Mouse (Mus musculus) thymus, adult 2 months (tissue): Measurements from ENCODE around the gene Rtn1. TPM values are rescaled to one million over a fixed set of nuclear protein-coding genes. Genes with fewer than 3 reads are reported as not detected.
A peak's percentile ranks its signal among the peaks of the same experiment; 100 is the strongest.

Source experiments
- DNase-seq: peaks from one replicate; pipeline ENCODE4 v3.0.0; 2021
- H3K27ac ChIP-seq: fragments of 200-500 bp; 2 replicates; pipeline ENCODE4 v1.5.1; 2012; ENCODE audit warnings: low read length, control low read depth; ENCODE audit not compliant: control insufficient read depth, insufficient read depth
- H3K27me3 ChIP-seq: fragments of 200-500 bp; 2 replicates; pipeline ENCODE4 v1.6.1; 2012; ENCODE audit warnings: mild to moderate bottlenecking, low read length, moderate library complexity, mixed read lengths; ENCODE audit not compliant: control insufficient read depth, insufficient read depth
- H3K36me3 ChIP-seq: fragments of 200-500 bp; 2 replicates; pipeline ENCODE4 v1.6.1; 2012; ENCODE audit warnings: mild to moderate bottlenecking, low read length, moderate library complexity; ENCODE audit not compliant: control insufficient read depth, insufficient read depth
- H3K4me1 ChIP-seq: fragments of 200-500 bp; replicated peaks from 2 replicates; pipeline ENCODE4 v1.6.1; 2012; ENCODE audit warnings: low read length; ENCODE audit not compliant: control insufficient read depth, insufficient read depth
- H3K4me3 ChIP-seq: fragments of 200-500 bp; 2 replicates; pipeline ENCODE4 v1.5.1; 2012; ENCODE audit warnings: mild to moderate bottlenecking, low read length, control low read depth, moderate library complexity; ENCODE audit not compliant: control insufficient read depth, insufficient read depth
- CTCF ChIP-seq: fragments of 200-500 bp; IDR thresholded peaks from 2 replicates; pipeline ENCODE4 v1.5.1; 2012; ENCODE audit warnings: mild to moderate bottlenecking, control low read depth, low read length, moderate library complexity, borderline replicate concordance; ENCODE audit not compliant: control insufficient read depth, poor library complexity, insufficient read depth; ENCODE audit errors: extremely low read depth
- POLR2A ChIP-seq: fragments of 200-500 bp; IDR thresholded peaks from 2 replicates; pipeline ENCODE4 v1.6.1; 2012; ENCODE audit warnings: mild to moderate bottlenecking, low read length, control low read depth, moderate library complexity; ENCODE audit not compliant: control insufficient read depth, poor library complexity, insufficient read depth; ENCODE audit errors: extremely low read depth
- WGBS: fragments of 180-500 bp; shearing (Covaris S2); methylation state at CpG from one replicate; pipeline ENCODE4 v1.1.7; 2018; 5-methylcytosine and 5-hydroxymethylcytosine counted together
- polyA plus RNA-seq: library from polyadenylated mRNA; depleted of rRNA; stranded (reverse); fragments of >200 nt; gene quantifications from 2 replicates; pipeline ENCODE4 v1.2.3, GENCODE M21; 2012

Gene Rtn1
- polyA plus RNA-seq, 1 experiment, result 1.6 TPM

DNA sequence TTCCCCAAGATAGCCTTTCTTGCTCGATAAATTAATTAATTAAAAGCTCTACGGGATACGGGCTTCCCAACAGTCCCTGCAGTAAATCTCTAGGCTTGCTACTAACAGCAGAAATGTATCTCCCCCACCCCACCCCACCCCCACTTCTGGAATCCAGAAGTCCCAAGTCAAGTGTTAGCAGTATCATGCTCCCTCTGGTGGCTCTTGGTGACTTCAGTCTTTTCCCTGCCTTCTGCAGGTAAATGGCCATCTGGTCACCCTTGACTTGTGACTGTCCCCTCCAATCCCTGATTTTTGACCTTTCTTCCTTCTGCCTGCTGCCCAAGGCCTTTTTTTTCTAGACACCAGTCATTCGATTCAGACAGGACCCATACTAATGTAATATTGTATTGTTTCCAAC lies 23.4 kb upstream of the Rtn1 start:
- Histone ChIP-seq H3K36me3 (no peaks in the 10 kb centered on the region), H3K27me3 (no peaks in the 10 kb centered on the region), H3K4me3 (no peak overlapping the region), H3K27ac (no peak overlapping the region), H3K4me1 (no peaks in the 10 kb centered on the region)
- TF ChIP-seq CTCF (no peak), POLR2A (no peak)
- 90% methylated on average over 4 of the region's 4 CpGs for WGBS
- no peak for DNase-seq

DNA sequence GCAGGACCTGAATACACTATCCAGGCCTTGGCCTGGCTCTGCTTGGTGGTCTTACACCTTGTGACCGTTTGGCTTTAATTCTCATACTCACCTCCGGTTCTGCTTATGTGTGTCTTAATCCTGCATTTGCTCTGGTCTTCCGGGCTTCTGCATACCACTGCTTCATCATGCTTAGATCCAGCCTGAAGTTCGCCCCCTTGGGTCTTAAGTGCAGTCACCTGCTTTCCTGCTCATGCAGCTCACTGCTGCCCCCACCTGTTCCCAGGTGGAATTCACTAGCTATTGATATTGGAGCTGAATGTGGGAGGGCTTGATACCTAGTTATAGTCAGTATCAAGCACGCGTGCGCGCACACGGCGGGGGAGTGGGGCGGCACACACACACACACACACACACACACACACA lies 18.9 kb upstream of the Rtn1 start:
- H3K27me3 ChIP-seq, result no peaks in the 10 kb centered on the region
- TF ChIP-seq POLR2A (no peak), CTCF (no peak)
- no peak overlapping the region for H3K4me3 ChIP-seq
- no peak overlapping the region for H3K27ac ChIP-seq
- WGBS, result 22% methylated on average over 11 of the region's 11 CpGs
- peak; percentile 51 for DNase-seq
- no peaks in the 10 kb centered on the region for H3K36me3 ChIP-seq
- no peaks in the 10 kb centered on the region for H3K4me1 ChIP-seq

DNA sequence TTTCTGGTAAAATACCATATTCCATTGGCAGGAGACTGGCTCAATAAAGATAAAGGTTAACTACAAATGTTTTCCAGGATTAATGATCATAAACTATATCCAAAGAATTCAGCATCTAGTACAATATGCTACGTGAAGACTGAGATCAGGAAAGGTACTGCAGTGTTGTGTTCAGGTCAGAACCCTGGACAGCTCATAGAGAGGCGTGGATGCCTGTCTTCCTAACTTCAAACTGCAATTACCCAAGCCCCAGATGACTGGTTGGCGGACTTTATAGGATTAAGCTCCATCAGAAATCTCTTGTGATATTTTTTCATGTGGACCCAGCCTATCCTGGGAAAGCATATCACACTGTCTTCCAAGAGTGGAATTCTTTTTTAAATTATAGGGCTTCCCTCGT lies 13.8 kb upstream of the Rtn1 start:
- H3K4me3 ChIP-seq, result no peak overlapping the region
- no peak overlapping the region for H3K27ac ChIP-seq
- no peaks in the 10 kb centered on the region for H3K4me1 ChIP-seq
- no peak for DNase-seq
- 59% methylated on average over 4 of the region's 4 CpGs for WGBS
- TF ChIP-seq POLR2A (no peak), CTCF (no peak)
- H3K27me3 ChIP-seq, result no peaks in the 10 kb centered on the region
- H3K36me3 ChIP-seq, result no peaks in the 10 kb centered on the region

DNA sequence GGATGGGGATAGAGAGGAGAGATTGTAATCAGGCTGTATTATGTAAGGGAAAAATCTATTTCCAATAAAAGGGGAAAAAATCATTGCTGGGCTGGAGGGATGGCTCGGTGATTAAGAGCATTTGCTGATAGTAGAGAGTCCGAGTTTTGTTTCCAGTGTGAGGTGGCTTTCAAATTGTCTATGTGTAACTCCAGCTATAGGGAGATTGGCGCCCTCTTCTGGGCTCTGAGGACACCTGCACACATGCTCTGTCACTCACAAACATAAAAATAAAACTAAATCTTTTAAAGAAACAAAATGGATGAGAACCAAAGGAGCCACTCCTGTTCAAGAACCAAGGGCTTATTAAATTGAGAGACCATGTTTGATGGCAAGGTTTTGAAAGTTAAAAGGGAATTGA lies 8.9 kb upstream of the Rtn1 start:
- TF ChIP-seq POLR2A (no peak), CTCF (no peak)
- Histone ChIP-seq H3K4me1 (no peaks in the 10 kb centered on the region), H3K27ac (no peak overlapping the region), H3K27me3 (no peaks in the 10 kb centered on the region), H3K4me3 (no peak overlapping the region), H3K36me3 (no peaks in the 10 kb centered on the region)
- 41% methylated on average over 3 of the region's 3 CpGs for WGBS
- DNase-seq, result no peak

DNA sequence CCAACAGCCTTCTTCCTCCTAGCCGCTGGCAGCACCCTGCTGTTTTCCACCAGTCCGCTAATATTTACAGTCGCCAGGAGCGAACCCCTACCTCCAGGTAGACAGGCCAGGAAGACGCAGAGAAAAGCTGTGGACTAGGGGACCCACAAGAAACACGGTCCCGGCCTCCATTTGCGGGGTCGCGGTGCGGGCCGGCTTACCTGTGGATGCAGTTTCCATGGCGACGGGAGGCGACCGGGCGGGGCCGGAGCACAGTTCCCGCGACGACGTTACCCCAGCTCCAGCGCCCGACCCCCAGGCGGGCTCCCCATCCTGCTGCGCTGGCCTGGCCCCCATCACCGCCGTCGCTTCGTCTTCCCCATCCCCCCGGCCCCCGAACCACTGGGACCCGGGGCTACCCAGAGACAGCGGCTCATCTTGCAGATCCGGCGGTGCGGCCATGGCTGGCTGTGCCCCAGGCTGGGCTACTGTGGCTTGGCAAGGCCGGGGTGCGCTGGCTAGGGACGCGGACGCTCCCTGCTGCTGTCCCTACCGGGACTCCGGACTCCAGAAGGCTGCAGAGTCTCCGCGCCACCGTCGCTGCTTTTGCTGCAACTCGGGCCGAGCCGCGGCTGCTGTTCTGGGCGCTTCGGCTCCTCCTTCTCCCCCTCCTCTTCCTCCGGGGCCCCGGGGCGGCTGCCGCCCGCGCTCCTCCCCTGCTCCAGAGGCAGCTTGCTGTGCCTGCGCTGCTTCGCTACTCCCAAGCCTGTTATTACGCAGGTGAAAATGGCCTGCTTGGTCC lies 553 bp downstream of the Rtn1 start:
- H3K27me3 ChIP-seq, result peaks cover 7% of the 10 kb centered on the region
- H3K36me3 ChIP-seq, result no peaks in the 10 kb centered on the region
- 1% methylated on average over 63 of the region's 63 CpGs for WGBS
- H3K4me3 ChIP-seq, result peak overlapping the region; percentile 12; the same call in 1 of the 2 replicates
- H3K4me1 ChIP-seq, result no peaks in the 10 kb centered on the region
- DNase-seq, result peak; percentile 4
- no peak overlapping the region for H3K27ac ChIP-seq
- TF ChIP-seq CTCF (no peak), POLR2A (no peak)

DNA sequence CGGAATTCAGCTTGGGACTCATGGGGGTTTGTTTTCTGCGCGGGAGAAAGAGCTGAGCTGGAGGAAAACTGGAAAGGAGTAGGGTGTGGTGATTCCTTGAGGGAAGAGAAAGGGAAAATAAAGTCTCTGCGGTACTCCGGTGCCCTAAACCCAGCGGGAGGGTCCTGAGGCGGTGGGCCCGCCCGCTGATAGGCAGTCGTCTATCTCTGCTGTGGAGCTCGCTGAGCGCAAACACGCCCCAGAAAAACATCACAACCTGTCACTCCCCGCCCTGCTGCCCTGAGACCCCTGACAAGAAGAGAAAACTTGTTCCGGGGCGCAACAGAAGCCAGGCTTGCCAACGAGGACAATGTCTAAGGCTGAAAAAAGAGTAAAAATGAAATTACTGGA lies 1.1 kb downstream of the Rtn1 start:
- H3K4me3 ChIP-seq, result no peak overlapping the region
- no peaks in the 10 kb centered on the region for H3K4me1 ChIP-seq
- H3K27ac ChIP-seq, result no peak overlapping the region
- H3K27me3 ChIP-seq, result peaks cover 7% of the 10 kb centered on the region
- H3K36me3 ChIP-seq, result no peaks in the 10 kb centered on the region
- TF ChIP-seq CTCF (no peak), POLR2A (no peak)
- no peak for DNase-seq
- WGBS, result 6% methylated on average over 17 of the region's 17 CpGs
